17 mouse cellular contexts compared by ENCODE assay signal in the genomic region with DNA sequence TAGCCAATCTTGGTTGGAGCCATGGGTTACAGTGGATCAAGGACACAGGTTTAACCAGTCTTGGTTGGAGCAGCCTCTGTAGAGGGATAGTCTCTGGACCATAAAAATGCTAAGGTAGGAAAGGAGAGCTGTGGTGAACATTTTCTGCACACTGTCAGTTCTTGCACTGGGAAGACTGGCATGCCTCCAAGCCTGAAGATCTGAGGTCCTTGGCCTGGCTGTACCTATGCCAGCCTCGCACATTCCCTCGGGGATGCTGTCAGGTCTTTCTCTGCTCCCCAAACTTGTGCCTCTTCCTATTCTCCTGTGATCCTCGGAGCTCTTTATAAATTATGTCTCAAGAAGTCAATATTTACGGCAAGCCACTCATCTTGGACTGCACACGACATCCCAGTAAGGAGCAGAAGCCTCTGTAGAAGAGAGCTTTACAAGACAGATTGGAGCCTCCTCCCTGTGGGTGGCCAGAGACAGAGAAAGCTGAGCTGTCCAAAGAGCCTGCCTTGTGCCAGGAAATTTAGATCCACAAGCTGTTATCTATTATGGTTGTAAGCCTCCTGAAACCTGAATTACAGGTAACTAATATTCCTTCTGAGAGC.
DNase-seq lines count a peak whose midpoint lies in the region; ATAC-seq lines count a peak whose summit lies in the region.
"Had no signal": no experiment of that assay in that cellular context is flagged by ENCODE, and none has a peak within 500 bp of the region (broad histone marks: within the 10 kb centered on the region; RNA-seq: fewer than 3 reads in every experiment).

No protein-coding gene starts in this region.

- no peaks in the 10 kb centered on the region for H3K9me3 ChIP-seq in kidney, embryonic 14.5 days (ENCODE audit: control insufficient read depth, low read length)
- no peaks in the 10 kb centered on the region for H3K9me3 ChIP-seq in forebrain, embryonic 11.5 days (ENCODE audit: control insufficient read depth, low read length)
- H3K9me3 ChIP-seq in forebrain, embryonic 15.5 days, result no peaks in the 10 kb centered on the region
- H3K9me3 ChIP-seq: embryonic facial prominence, embryonic 13.5 days; forebrain, embryonic 13.5 days; heart, embryonic 15.5 days had no signal

- H3K27ac ChIP-seq in kidney, embryonic 14.5 days (ENCODE audit: low read depth, low read length), result no peak overlapping the region
- H3K27ac ChIP-seq in forebrain, embryonic 11.5 days (ENCODE audit: low read depth, low read length), result no peak overlapping the region
- no peak overlapping the region for H3K27ac ChIP-seq in forebrain, embryonic 15.5 days (replicated peaks)
- H3K27ac ChIP-seq: embryonic facial prominence, embryonic 13.5 days; forebrain, embryonic 13.5 days; heart, embryonic 15.5 days had no signal

- ATAC-seq in kidney, embryonic 14.5 days (ENCODE audit: low FRiP score, low TSS enrichment), result no peak
- no peak for ATAC-seq in forebrain, embryonic 11.5 days (replicated peaks; ENCODE audit: low FRiP score)
- ATAC-seq in forebrain, embryonic 15.5 days (replicated peaks), result no peak
- ATAC-seq in CD4-positive, CD25-positive, alpha-beta regulatory T cell, adult 4 months, result no peak
- ATAC-seq: forebrain, embryonic 13.5 days; hindbrain, embryonic 16.5 days; liver, postnatal 0 days had no signal

- no peak overlapping the region for H3K4me3 ChIP-seq in kidney, embryonic 14.5 days (ENCODE audit: low read length)
- H3K4me3 ChIP-seq in forebrain, embryonic 11.5 days (ENCODE audit: low read depth, low read length), result no peak overlapping the region
- no peak overlapping the region for H3K4me3 ChIP-seq in forebrain, embryonic 15.5 days
- H3K4me3 ChIP-seq: embryonic facial prominence, embryonic 13.5 days; forebrain, embryonic 13.5 days; heart, embryonic 15.5 days had no signal

- WGBS in kidney, embryonic 14.5 days, result 74% methylated on average over 5 of the region's 5 CpGs
- WGBS in forebrain, embryonic 11.5 days, result 82% methylated on average over 5 of the region's 5 CpGs
- WGBS in forebrain, embryonic 15.5 days, result 73% methylated on average over 5 of the region's 5 CpGs

- DNase-seq in kidney, adult 11 months, result peak; percentile 22
- peak; percentile 12 for DNase-seq in right cerebral cortex, adult 18-20 months
- DNase-seq in right cerebral cortex, postnatal 36 days (ENCODE audit: low spot score in 2 of 2), result no peak
- DNase-seq in cerebellum, adult 9-10 months, result peak; percentile 84
- no peak for DNase-seq in forebrain, embryonic 11.5 days (ENCODE audit: low spot score)
- DNase-seq: gastrocnemius, postnatal 36 days; layer of hippocampus, adult 9-11 months; liver, postnatal 0 days; right cerebral cortex, postnatal 25 days; thymus, postnatal 14 days had no signal

- H3K36me3 ChIP-seq in kidney, embryonic 14.5 days (ENCODE audit: control insufficient read depth, insufficient read depth, low read length), result no peaks in the 10 kb centered on the region
- no peaks in the 10 kb centered on the region for H3K36me3 ChIP-seq in forebrain, embryonic 11.5 days (ENCODE audit: control insufficient read depth, insufficient read depth, low read length)
- H3K36me3 ChIP-seq in forebrain, embryonic 15.5 days, result no peaks in the 10 kb centered on the region
- H3K36me3 ChIP-seq: embryonic facial prominence, embryonic 13.5 days; heart, embryonic 15.5 days had no signal

- no peak overlapping the region for H3K9ac ChIP-seq in kidney, embryonic 14.5 days (ENCODE audit: low read depth, low read length)
- H3K9ac ChIP-seq in forebrain, embryonic 11.5 days (ENCODE audit: low read length), result no peak overlapping the region
- H3K9ac ChIP-seq in forebrain, embryonic 15.5 days (replicated peaks), result no peak overlapping the region
- H3K9ac ChIP-seq: embryonic facial prominence, embryonic 13.5 days; forebrain, embryonic 13.5 days; heart, embryonic 15.5 days; liver, postnatal 0 days had no signal

- H3K4me1 ChIP-seq in kidney, embryonic 14.5 days (ENCODE audit: control insufficient read depth, insufficient read depth, low read length), result no peaks in the 10 kb centered on the region
- no peaks in the 10 kb centered on the region for H3K4me1 ChIP-seq in forebrain, embryonic 11.5 days (replicated peaks; ENCODE audit: control insufficient read depth, insufficient read depth, low read length)
- no peaks in the 10 kb centered on the region for H3K4me1 ChIP-seq in forebrain, embryonic 15.5 days
- H3K4me1 ChIP-seq: embryonic facial prominence, embryonic 13.5 days; forebrain, embryonic 13.5 days; heart, embryonic 15.5 days had no signal

- no peak overlapping the region for H3K4me2 ChIP-seq in kidney, embryonic 14.5 days (replicated peaks; ENCODE audit: low read depth, low read length)
- H3K4me2 ChIP-seq in forebrain, embryonic 11.5 days (ENCODE audit: low read depth, low read length, severe bottlenecking), result no peak overlapping the region
- no peak overlapping the region for H3K4me2 ChIP-seq in forebrain, embryonic 15.5 days (replicated peaks)
- H3K4me2 ChIP-seq: embryonic facial prominence, embryonic 13.5 days; forebrain, embryonic 13.5 days; heart, embryonic 15.5 days had no signal

- H3K27me3 ChIP-seq in kidney, embryonic 14.5 days (ENCODE audit: control insufficient read depth, insufficient read depth, low read length), result no peaks in the 10 kb centered on the region
- no peaks in the 10 kb centered on the region for H3K27me3 ChIP-seq in forebrain, embryonic 11.5 days (ENCODE audit: control insufficient read depth, insufficient read depth, low read length)
- no peaks in the 10 kb centered on the region for H3K27me3 ChIP-seq in forebrain, embryonic 15.5 days
- H3K27me3 ChIP-seq: embryonic facial prominence, embryonic 13.5 days; forebrain, embryonic 13.5 days; heart, embryonic 15.5 days had no signal

Comparison
In these comparisons a context has a peak if more than half of its experiments do, and no peak if none do; other contexts are left out.
1. DNase-seq: peak in kidney, adult 11 months (single experiment), right cerebral cortex, adult 18-20 months (single experiment) and cerebellum, adult 9-10 months (single experiment); none in right cerebral cortex, postnatal 36 days (0 of 2) and forebrain, embryonic 11.5 days (single experiment).